Mouse (Mus musculus): ENCODE measurements around the gene Abcb6.
A peak's percentile ranks its signal among the peaks of the same experiment; 100 is the strongest.

DNA sequence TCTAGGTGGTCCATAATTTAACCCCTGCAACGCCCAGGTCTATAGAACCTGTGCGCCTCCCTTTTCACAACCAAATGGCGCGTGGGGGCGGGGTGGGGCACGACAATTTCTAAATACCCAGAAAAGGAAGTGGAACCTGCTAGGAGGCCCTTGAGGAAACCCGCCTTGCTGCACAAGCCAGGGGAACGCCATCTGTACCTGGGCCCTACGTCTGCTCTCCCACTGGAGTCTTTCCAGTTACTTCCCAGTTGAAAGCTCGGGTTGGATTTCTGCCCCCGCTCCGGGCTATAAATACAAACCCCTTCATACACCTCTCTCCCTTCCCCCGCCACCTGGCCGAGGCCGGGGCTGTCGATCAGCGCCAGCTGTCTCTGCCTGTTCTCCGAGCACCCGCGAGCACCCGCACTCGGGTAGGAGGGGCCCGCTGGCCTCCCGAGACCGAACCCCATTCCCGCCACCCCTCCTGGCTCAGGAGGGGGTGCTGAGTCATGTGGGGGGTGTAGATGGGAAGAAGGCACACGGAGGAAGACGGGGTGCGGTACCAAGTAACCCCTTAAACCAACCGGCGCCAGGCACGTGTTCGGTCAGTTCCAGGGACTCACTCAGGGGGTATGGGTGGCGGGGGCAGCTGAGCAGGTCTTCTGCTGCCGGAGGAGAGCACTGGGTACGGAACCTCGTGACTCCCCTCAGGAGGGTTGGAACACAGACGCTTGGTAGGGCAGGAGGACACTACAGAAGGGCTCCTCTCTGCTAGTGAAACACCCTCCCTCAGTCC, 38.2 kb upstream of the Abcb6 start:
- TF ChIP-seq CTCF (IDR thresholded peaks at IDR 0.05; ENCODE audit: low read depth, low read length), result no peak
- TF ChIP-seq EP300 (IDR thresholded peaks at IDR 0.05; ENCODE audit: insufficient read depth, low read depth, low read length), result 0 out of 2 replicates have a peak, but pooled peaks have one; percentile 4
